Mouse (Mus musculus): ENCODE measurements around the gene Cog8.

GRCm38 (mm10) chr8:107096366-107097036 is 40.0 kb upstream of the Cog8 start, which contains the start of gene Terf2:
- TF ChIP-seq EP300 (IDR thresholded peaks at IDR 0.05; ENCODE audit: insufficient read depth, low read depth, low read length): no peak
- TF ChIP-seq CTCF (IDR thresholded peaks at IDR 0.05; ENCODE audit: low read depth, low read length): no peak
